Mouse (Mus musculus): Measurements from ENCODE around the gene Rgr.

DNA sequence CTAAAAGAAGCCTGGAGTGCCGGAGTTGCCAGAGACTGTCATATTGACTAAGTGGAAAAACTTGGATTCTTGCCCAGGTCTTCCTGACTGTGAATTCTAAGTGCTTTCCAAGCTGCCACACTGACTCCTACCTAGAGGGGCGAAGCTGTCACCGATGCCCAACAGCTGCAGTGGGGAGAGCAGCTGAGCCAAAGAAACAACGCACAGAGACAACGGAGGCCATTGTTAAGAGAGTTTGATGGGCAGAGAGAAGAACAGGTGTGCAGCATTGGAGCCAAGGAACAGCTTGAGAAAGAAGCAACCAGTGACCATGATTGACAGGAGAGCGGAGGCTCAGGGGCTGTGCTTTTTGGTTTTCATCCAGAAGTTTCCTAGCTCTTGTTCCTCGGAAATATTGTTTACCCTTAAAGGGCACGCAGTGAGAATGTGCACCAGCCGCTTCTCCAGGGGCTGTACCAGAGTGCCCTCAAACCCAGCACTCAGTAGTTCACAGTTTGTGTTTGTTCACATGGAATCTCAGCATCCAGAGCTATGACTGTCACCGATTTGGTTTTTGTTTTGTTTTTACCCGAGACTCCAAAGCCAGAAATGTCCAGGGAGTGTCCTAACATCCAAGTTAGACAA, 16.2 kb downstream of the Rgr start:
- TF ChIP-seq CTCF (IDR thresholded peaks at IDR 0.05; ENCODE audit: insufficient read depth, low read length) (no peak), POLR2A (IDR thresholded peaks at IDR 0.05; ENCODE audit: borderline replicate concordance, extremely low read depth, low read depth, low read length) (no peak)

All from lung, adult 2 months (tissue).